Mouse (Mus musculus): ENCODE results near the gene Bmpr1b. TPM values are rescaled to one million over a fixed set of nuclear protein-coding genes. Genes with fewer than 3 reads are reported as not detected.

The Bmpr1b gene
- polyA plus RNA-seq, 1 experiment: 0.04 TPM

GRCm38 (mm10) chr3:141931372-141932092 is 237.7 kb downstream of the Bmpr1b start:
- WGBS: 14% methylated on average over 10 of the region's 10 CpGs
- DNase-seq (ENCODE audit: low read depth, low spot score): no peak

- 32% methylated on average over 1 of the region's 1 CpGs for WGBS
- DNase-seq (ENCODE audit: low read depth, low spot score): no peak
Measured at GRCm38 (mm10) chr3:141923442-141923841, 245.8 kb downstream of the Bmpr1b start.

- 65% methylated on average over 4 of the region's 4 CpGs for WGBS
- no peak for DNase-seq (ENCODE audit: low read depth, low spot score)
Measured at GRCm38 (mm10) chr3:141921161-141921560, 248.1 kb downstream of the Bmpr1b start.

- 51% methylated on average over 3 of the region's 3 CpGs for WGBS
- no peak for DNase-seq (ENCODE audit: low read depth, low spot score)
Measured at GRCm38 (mm10) chr3:141919661-141920060, 249.6 kb downstream of the Bmpr1b start.

- WGBS: 47% methylated on average over 4 of the region's 4 CpGs
- no peak for DNase-seq (ENCODE audit: low read depth, low spot score)
Measured at GRCm38 (mm10) chr3:141917166-141917565, 252.1 kb downstream of the Bmpr1b start.

- DNase-seq (ENCODE audit: low read depth, low spot score): no peak
- WGBS: 69% methylated on average over 3 of the region's 3 CpGs
Measured at GRCm38 (mm10) chr3:141915995-141916394, 253.2 kb downstream of the Bmpr1b start.

GRCm38 (mm10) chr3:141914588-141914987 is 254.6 kb downstream of the Bmpr1b start:
- WGBS: 75% methylated on average over 3 of the region's 3 CpGs
- DNase-seq (ENCODE audit: low read depth, low spot score): no peak

- no peak for DNase-seq (ENCODE audit: low read depth, low spot score)
- 85% methylated on average over 2 of the region's 2 CpGs for WGBS
Measured at GRCm38 (mm10) chr3:141909136-141909535, 260.1 kb downstream of the Bmpr1b start.

GRCm38 (mm10) chr3:141905903-141906623 is 263.2 kb downstream of the Bmpr1b start:
- no peak for DNase-seq (ENCODE audit: low read depth, low spot score)
- 64% methylated on average over 6 of the region's 6 CpGs for WGBS

- no peak for DNase-seq (ENCODE audit: low read depth, low spot score)
- 88% methylated on average over 3 of the region's 3 CpGs for WGBS
Measured at GRCm38 (mm10) chr3:141900361-141900760, 268.9 kb downstream of the Bmpr1b start.

- WGBS: 90% methylated on average over 2 of the region's 2 CpGs
- no peak for DNase-seq (ENCODE audit: low read depth, low spot score)
Measured at GRCm38 (mm10) chr3:141899521-141899920, 269.7 kb downstream of the Bmpr1b start.

GRCm38 (mm10) chr3:141897698-141898097 is 271.5 kb downstream of the Bmpr1b start:
- no peak for DNase-seq (ENCODE audit: low read depth, low spot score)
- 84% methylated on average over 4 of the region's 4 CpGs for WGBS

- WGBS: 47% methylated on average over 4 of the region's 4 CpGs
- DNase-seq (ENCODE audit: low read depth, low spot score): no peak
Measured at GRCm38 (mm10) chr3:141896870-141897554, 272.2 kb downstream of the Bmpr1b start.

GRCm38 (mm10) chr3:141895096-141895495 is 274.1 kb downstream of the Bmpr1b start:
- 62% methylated on average over 5 of the region's 5 CpGs for WGBS

GRCm38 (mm10) chr3:141890668-141891067 is 278.6 kb downstream of the Bmpr1b start:
- no peak for DNase-seq (ENCODE audit: low read depth, low spot score)
- WGBS: 37% methylated on average over 4 of the region's 4 CpGs

More at GRCm38 (mm10) chr3:141895096-141895495, 274.1 kb downstream of the Bmpr1b start:
- DNase-seq (ENCODE audit: low read depth, low spot score): no peak

- WGBS: 51% methylated on average over 4 of the region's 4 CpGs
- no peak for DNase-seq (ENCODE audit: low read depth, low spot score)
Measured at GRCm38 (mm10) chr3:141887476-141888274, 281.6 kb downstream of the Bmpr1b start.

- WGBS: 97% methylated on average over 5 of the region's 5 CpGs
- DNase-seq (ENCODE audit: low read depth, low spot score): no peak
Measured at GRCm38 (mm10) chr3:141884190-141884589, 285.0 kb downstream of the Bmpr1b start.

- WGBS: 65% methylated on average over 2 of the region's 2 CpGs
- DNase-seq (ENCODE audit: low read depth, low spot score): no peak
Measured at GRCm38 (mm10) chr3:141882496-141882895, 286.7 kb downstream of the Bmpr1b start.

- no peak for DNase-seq (ENCODE audit: low read depth, low spot score)
- 76% methylated on average over 10 of the region's 10 CpGs for WGBS
Measured at GRCm38 (mm10) chr3:141872337-141873042, 296.7 kb downstream of the Bmpr1b start.

Data from large intestine, adult 2 months (tissue).